Mouse (Mus musculus) neutrophil, adult 5-6 weeks (primary cell): ENCODE data around the gene Cbx7. TPM values are rescaled to one million over a fixed set of nuclear protein-coding genes. Genes with fewer than 3 reads are reported as not detected.

Experiments used
- ATAC-seq: fragments of 151-379, 151-347 bp; 2 replicates; pipeline ENCODE4 v1.8.0; 2017; ENCODE audit warnings: mild to moderate bottlenecking, moderate TSS enrichment; ENCODE audit not compliant: insufficient number of reproducible peaks, poor library complexity, low FRiP score, severe bottlenecking; ENCODE audit errors: extremely low read depth
- total RNA-seq: library from RNA; stranded (forward); fragments of 200-1000 nt; gene quantifications from 2 replicates; pipeline ENCODE4 v1.2.3, GENCODE M21; 2017

Cbx7 gene
- total RNA-seq, 1 experiment from 2014 or later, result 109 TPM

GRCm38 (mm10) chr15:80004644-80005340 is 33.9 kb upstream of the Cbx7 start:
- no peak for ATAC-seq

GRCm38 (mm10) chr15:80003581-80003980 is 32.7 kb upstream of the Cbx7 start:
- no peak for ATAC-seq

- ATAC-seq, result no peak
These were observed 30.7 kb upstream of the Cbx7 start for GRCm38 (mm10) chr15:80001601-80002000.

GRCm38 (mm10) chr15:80000694-80001093 is 29.8 kb upstream of the Cbx7 start:
- no peak for ATAC-seq

GRCm38 (mm10) chr15:79997988-79998387 is 27.1 kb upstream of the Cbx7 start:
- no peak for ATAC-seq

- ATAC-seq, result no peak
These were observed 25.9 kb upstream of the Cbx7 start for GRCm38 (mm10) chr15:79996781-79997180.

- no peak for ATAC-seq
These were observed 24.6 kb upstream of the Cbx7 start for GRCm38 (mm10) chr15:79995552-79995951.

GRCm38 (mm10) chr15:79994566-79994965 is 23.6 kb upstream of the Cbx7 start:
- ATAC-seq, result no peak

- ATAC-seq, result no peak
These were observed 15.3 kb upstream of the Cbx7 start for GRCm38 (mm10) chr15:79986182-79986581.

- ATAC-seq, result no peak
These were observed 14.6 kb upstream of the Cbx7 start for GRCm38 (mm10) chr15:79985471-79985870.

- no peak for ATAC-seq
These were observed 13.2 kb upstream of the Cbx7 start for GRCm38 (mm10) chr15:79984152-79984551.

GRCm38 (mm10) chr15:79980716-79981115 is 9.8 kb upstream of the Cbx7 start:
- no peak for ATAC-seq

- no peak for ATAC-seq
These were observed 1.3 kb upstream of the Cbx7 start for GRCm38 (mm10) chr15:79972186-79972585.

- ATAC-seq, result no peak
These were observed 428 bp downstream of the Cbx7 start for GRCm38 (mm10) chr15:79970491-79970890.

GRCm38 (mm10) chr15:79967346-79967745 is 3.6 kb downstream of the Cbx7 start:
- ATAC-seq, result no peak

- no peak for ATAC-seq
These were observed 6.5 kb downstream of the Cbx7 start for GRCm38 (mm10) chr15:79964376-79964775.

- ATAC-seq, result no peak
These were observed 8.3 kb downstream of the Cbx7 start for GRCm38 (mm10) chr15:79962661-79963060.

- ATAC-seq, result no peak
These were observed 9.5 kb downstream of the Cbx7 start for GRCm38 (mm10) chr15:79961366-79961921.

- ATAC-seq, result no peak
These were observed 12.5 kb downstream of the Cbx7 start for GRCm38 (mm10) chr15:79958418-79958817.

- peak; percentile 40; the same call in 1 of the 2 replicates for ATAC-seq
These were observed 14.4 kb downstream of the Cbx7 start for GRCm38 (mm10) chr15:79956559-79956958.

- ATAC-seq, result no peak
These were observed 17.4 kb downstream of the Cbx7 start for GRCm38 (mm10) chr15:79953470-79953869.
